Mouse (Mus musculus): Measurements from ENCODE around the gene Gnl2. TPM values are rescaled to one million over a fixed set of nuclear protein-coding genes. Genes with fewer than 3 reads are reported as not detected.

Gene Gnl2
- polyA plus RNA-seq, 1 experiment from 2014 or later: 91.2 TPM

DNA sequence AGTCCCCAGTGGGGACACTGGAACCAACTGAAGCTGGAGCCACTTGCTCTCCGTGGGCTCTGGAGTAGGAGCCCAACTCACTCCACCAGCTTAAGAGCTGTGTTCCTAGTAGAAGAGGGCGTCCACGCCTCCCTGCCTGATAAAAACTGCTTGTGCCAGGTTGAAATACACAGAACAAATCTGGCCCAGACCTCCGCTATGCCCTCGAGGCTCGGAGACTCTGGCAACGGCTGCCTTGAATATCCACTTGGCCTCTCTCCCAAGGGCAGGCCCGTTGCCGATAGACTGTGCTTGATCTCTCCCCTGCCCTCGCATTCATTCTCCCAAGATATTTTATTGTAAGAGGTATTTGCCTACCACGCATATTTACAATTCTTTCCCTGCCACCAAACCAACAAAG, 1.0 kb downstream of the Gnl2 start:
- Histone ChIP-seq H3K36me3 (ENCODE audit: control insufficient read depth, insufficient read depth, low read length) (no peaks in the 10 kb centered on the region), H3K9ac (ENCODE audit: low read depth, low read length) (no peak overlapping the region), H3K4me1 (replicated peaks; ENCODE audit: control insufficient read depth, insufficient read depth, low read length) (no peaks in the 10 kb centered on the region), H3K27ac (ENCODE audit: low read depth, low read length) (no peak overlapping the region), H3K27me3 (ENCODE audit: control insufficient read depth, insufficient read depth, low read length) (no peaks in the 10 kb centered on the region), H3K4me3 (ENCODE audit: low read depth, low read length) (no peak overlapping the region), H3K9me3 (ENCODE audit: control insufficient read depth, low read length) (no peaks in the 10 kb centered on the region), H3K4me2 (replicated peaks; ENCODE audit: low read depth, low read length) (no peak overlapping the region)
- 85% methylated on average over 11 of the region's 11 CpGs for WGBS
- no peak for DNase-seq (ENCODE audit: low spot score)
- no peak for ATAC-seq (ENCODE audit: low FRiP score)

DNA sequence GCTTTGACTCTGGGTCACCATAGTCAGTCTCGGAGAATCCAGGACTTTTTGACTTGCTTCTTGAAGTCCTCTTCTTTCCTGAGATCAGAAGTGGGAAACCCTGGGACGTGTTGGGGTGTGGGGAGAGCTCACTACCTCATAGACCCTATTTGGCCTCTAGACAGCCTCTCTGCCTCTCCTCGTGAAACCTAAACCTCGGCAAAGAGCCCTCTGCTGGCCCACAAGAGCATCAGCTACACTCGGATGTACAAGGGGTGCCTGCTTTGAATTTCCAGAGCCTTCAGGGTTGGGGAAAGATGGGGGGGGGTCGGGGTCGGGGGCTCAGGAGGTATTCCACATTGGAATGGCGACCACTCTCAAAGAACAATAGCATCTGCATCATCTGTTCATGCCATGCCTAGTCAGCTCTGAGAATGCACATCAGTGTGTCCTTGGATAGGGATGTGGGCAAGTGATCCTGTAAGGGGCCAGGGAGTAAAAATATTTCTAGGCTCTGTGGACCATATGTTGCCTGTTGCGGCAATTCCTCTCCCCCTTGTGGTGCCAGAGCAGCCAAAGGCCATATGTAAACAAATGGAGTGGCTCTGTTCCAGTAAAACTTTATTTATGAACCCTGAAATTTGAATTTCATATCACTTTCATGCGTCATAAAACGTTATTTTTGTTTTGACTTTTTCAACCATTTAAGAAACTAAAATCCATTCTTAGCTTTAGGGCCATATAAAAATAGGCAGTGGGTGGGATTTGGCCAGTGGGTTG, 4.6 kb downstream of the Gnl2 start:
- Histone ChIP-seq H3K4me1 (replicated peaks; ENCODE audit: control insufficient read depth, insufficient read depth, low read length) (no peaks in the 10 kb centered on the region), H3K9ac (ENCODE audit: low read depth, low read length) (no peak overlapping the region), H3K4me3 (ENCODE audit: low read depth, low read length) (no peak overlapping the region), H3K4me2 (replicated peaks; ENCODE audit: low read depth, low read length) (no peak overlapping the region), H3K27ac (ENCODE audit: low read depth, low read length) (no peak overlapping the region), H3K36me3 (ENCODE audit: control insufficient read depth, insufficient read depth, low read length) (no peaks in the 10 kb centered on the region), H3K9me3 (ENCODE audit: control insufficient read depth, low read length) (no peaks in the 10 kb centered on the region), H3K27me3 (ENCODE audit: control insufficient read depth, insufficient read depth, low read length) (no peaks in the 10 kb centered on the region)
- DNase-seq (ENCODE audit: low spot score) (peak; percentile 34), ATAC-seq (ENCODE audit: low FRiP score) (no peak)
- 35% methylated on average over 11 of the region's 11 CpGs for WGBS

DNA sequence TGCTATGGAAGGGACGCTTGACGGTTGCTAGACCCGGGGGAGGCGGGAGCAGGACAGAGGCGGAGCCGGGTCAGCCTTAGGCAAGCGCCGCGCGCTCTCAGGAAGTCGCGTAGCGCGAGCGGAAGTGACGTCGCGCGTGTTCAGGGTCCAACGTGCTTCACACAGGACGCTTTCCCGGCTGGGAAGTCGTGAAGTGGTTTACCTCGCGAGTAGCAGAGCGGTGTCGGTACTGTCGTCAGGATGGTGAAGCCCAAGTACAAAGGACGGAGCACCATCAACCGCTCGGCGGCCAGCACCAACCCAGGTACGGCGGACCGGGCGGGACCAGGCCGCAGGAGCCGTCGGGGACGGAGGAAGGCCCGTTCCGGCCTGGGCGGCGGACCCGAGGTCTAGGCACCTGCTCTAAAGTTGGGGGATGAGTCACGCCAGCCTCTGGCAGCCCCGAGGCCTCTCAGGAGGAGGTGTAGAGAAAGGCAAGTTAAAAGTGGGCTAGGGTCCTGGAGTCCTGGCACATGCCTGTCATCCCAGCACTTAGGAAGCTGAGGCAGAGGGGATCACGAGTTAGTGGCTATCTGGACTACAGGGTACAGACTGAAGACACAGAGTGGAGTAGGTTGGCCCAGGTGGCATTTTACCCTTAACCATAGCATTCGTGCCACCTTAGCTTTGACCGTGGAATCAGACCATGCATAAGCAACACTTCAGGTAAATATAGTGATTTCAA, 13.7 kb downstream of the Gnl2 start:
- Histone ChIP-seq H3K4me1 (replicated peaks; ENCODE audit: control insufficient read depth, insufficient read depth, low read length) (peaks cover 2% of the 10 kb centered on the region; the same call in 1 of the 2 replicates), H3K9ac (ENCODE audit: low read depth, low read length) (peak overlapping the region; percentile 87), H3K36me3 (ENCODE audit: control insufficient read depth, insufficient read depth, low read length) (no peaks in the 10 kb centered on the region), H3K4me3 (ENCODE audit: low read depth, low read length) (peak overlapping the region; percentile 96), H3K27me3 (ENCODE audit: control insufficient read depth, insufficient read depth, low read length) (no peaks in the 10 kb centered on the region), H3K4me2 (replicated peaks; ENCODE audit: low read depth, low read length) (peak overlapping the region; percentile 90), H3K9me3 (ENCODE audit: control insufficient read depth, low read length) (no peaks in the 10 kb centered on the region), H3K27ac (ENCODE audit: low read depth, low read length) (no peak overlapping the region)
- DNase-seq (ENCODE audit: low spot score): peak; percentile 99
- ATAC-seq (ENCODE audit: low FRiP score): peak; percentile 97
- WGBS: under 1% methylated on average over 50 of the region's 50 CpGs

DNA sequence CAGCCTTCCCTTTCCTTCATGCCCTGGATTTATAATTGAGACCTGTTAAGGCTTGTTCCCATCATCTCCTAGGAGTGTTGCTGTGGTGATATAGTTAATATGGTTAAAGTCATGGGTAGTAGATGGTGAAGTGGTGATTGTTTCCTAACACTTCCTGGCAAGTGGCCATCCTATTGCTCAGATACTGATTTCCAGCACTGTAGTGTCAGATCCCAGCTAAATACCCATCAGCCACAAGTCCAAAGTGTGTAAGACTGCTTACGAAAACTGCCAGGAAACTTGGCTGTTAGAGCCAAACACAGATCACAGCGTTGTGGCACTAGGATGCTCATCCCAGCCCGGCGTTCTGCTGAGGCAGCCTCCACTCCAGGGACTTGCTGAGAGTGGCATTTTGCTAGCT, 18.0 kb downstream of the Gnl2 start:
- H3K4me1 ChIP-seq (replicated peaks; ENCODE audit: control insufficient read depth, insufficient read depth, low read length): peaks cover 2% of the 10 kb centered on the region; the same call in 1 of the 2 replicates
- DNase-seq (ENCODE audit: low spot score): no peak
- H3K27me3 ChIP-seq (ENCODE audit: control insufficient read depth, insufficient read depth, low read length): no peaks in the 10 kb centered on the region
- no peak overlapping the region for H3K4me2 ChIP-seq (replicated peaks; ENCODE audit: low read depth, low read length)
- H3K36me3 ChIP-seq (ENCODE audit: control insufficient read depth, insufficient read depth, low read length): 0 out of 2 replicates have a peak, but pooled peaks cover 4% of the 10 kb centered on the region
- no peaks in the 10 kb centered on the region for H3K9me3 ChIP-seq (ENCODE audit: control insufficient read depth, low read length)
- no peak overlapping the region for H3K9ac ChIP-seq (ENCODE audit: low read depth, low read length)
- ATAC-seq (ENCODE audit: low FRiP score): no peak
- WGBS: 96% methylated on average over 4 of the region's 4 CpGs
- no peak overlapping the region for H3K4me3 ChIP-seq (ENCODE audit: low read depth, low read length)
- H3K27ac ChIP-seq (ENCODE audit: low read depth, low read length): no peak overlapping the region

DNA sequence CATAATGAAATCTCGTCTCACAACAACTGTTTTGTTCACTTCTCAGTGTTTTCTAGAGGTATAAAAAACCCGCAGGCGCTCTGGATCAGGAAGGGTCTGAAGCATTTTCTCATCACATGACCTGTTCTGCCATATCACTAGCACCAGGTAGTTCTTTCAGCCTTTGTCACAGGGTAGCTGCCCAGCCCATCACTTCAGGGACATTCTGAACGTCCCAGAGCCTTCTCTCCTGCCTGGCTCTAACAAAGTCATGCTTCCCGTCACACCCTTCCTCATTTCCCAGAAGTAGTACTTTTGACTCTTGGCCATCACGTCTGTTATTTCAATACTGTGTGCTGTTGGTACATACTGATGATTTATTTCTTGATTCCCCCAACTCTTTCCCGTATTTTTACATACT, 28.1 kb downstream of the Gnl2 start:
- no peaks in the 10 kb centered on the region for H3K27me3 ChIP-seq (ENCODE audit: control insufficient read depth, insufficient read depth, low read length)

GRCm38 (mm10) chr4:125055385-125055784, 39.0 kb downstream of the Gnl2 start:
- ATAC-seq (ENCODE audit: low FRiP score): no peak
- H3K36me3 ChIP-seq (ENCODE audit: control insufficient read depth, insufficient read depth, low read length): 0 out of 2 replicates have a peak, but pooled peaks cover 12% of the 10 kb centered on the region
- H3K27me3 ChIP-seq (ENCODE audit: control insufficient read depth, insufficient read depth, low read length): no peaks in the 10 kb centered on the region
- no peak overlapping the region for H3K4me3 ChIP-seq (ENCODE audit: low read depth, low read length)
- H3K9me3 ChIP-seq (ENCODE audit: control insufficient read depth, low read length): no peaks in the 10 kb centered on the region
- WGBS: 92% methylated on average over 9 of the region's 9 CpGs
- no peaks in the 10 kb centered on the region for H3K4me1 ChIP-seq (replicated peaks; ENCODE audit: control insufficient read depth, insufficient read depth, low read length)
- H3K4me2 ChIP-seq (replicated peaks; ENCODE audit: low read depth, low read length): no peak overlapping the region
- H3K9ac ChIP-seq (ENCODE audit: low read depth, low read length): no peak overlapping the region
- no peak overlapping the region for H3K27ac ChIP-seq (ENCODE audit: low read depth, low read length)
- DNase-seq (ENCODE audit: low spot score): no peak

More for the DNA sequence above, 28.1 kb downstream of the Gnl2 start:
- no peak overlapping the region for H3K4me2 ChIP-seq (replicated peaks; ENCODE audit: low read depth, low read length)
- no peak overlapping the region for H3K9ac ChIP-seq (ENCODE audit: low read depth, low read length)
- WGBS: 92% methylated on average over 7 of the region's 7 CpGs
- DNase-seq (ENCODE audit: low spot score): no peak
- H3K4me1 ChIP-seq (replicated peaks; ENCODE audit: control insufficient read depth, insufficient read depth, low read length): no peaks in the 10 kb centered on the region
- peaks cover 10% of the 10 kb centered on the region; the same call in 1 of the 2 replicates for H3K36me3 ChIP-seq (ENCODE audit: control insufficient read depth, insufficient read depth, low read length)
- H3K9me3 ChIP-seq (ENCODE audit: control insufficient read depth, low read length): no peaks in the 10 kb centered on the region
- H3K27ac ChIP-seq (ENCODE audit: low read depth, low read length): no peak overlapping the region
- no peak overlapping the region for H3K4me3 ChIP-seq (ENCODE audit: low read depth, low read length)
- no peak for ATAC-seq (ENCODE audit: low FRiP score)

DNA sequence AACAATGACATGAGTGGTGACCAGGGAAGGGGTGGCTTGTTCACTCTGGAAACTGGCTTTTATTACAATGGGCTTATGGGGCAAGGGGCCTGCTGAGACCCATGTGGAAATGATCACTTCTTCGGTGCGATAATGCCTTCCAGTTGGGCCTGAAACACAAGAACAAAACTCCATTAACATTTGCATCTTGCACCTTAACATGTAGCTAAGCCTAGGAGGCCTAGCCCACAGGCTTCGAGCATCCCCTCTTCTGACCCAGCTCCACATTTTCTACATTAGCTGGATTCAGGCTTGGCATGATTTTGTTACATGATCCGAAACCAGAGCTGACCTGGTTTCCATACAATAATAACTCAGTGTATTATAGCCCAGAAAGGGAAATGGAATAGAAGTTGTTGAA, 40.1 kb downstream of the Gnl2 start:
- ATAC-seq (ENCODE audit: low FRiP score) (no peak), DNase-seq (ENCODE audit: low spot score) (no peak)
- no peak overlapping the region for H3K27ac ChIP-seq (ENCODE audit: low read depth, low read length)
- H3K4me3 ChIP-seq (ENCODE audit: low read depth, low read length): no peak overlapping the region
- H3K9me3 ChIP-seq (ENCODE audit: control insufficient read depth, low read length): no peaks in the 10 kb centered on the region
- H3K4me1 ChIP-seq (replicated peaks; ENCODE audit: control insufficient read depth, insufficient read depth, low read length): no peaks in the 10 kb centered on the region
- WGBS: 76% methylated on average over 4 of the region's 4 CpGs
- no peaks in the 10 kb centered on the region for H3K27me3 ChIP-seq (ENCODE audit: control insufficient read depth, insufficient read depth, low read length)
- 0 out of 2 replicates have a peak, but pooled peaks cover 12% of the 10 kb centered on the region for H3K36me3 ChIP-seq (ENCODE audit: control insufficient read depth, insufficient read depth, low read length)
- H3K4me2 ChIP-seq (replicated peaks; ENCODE audit: low read depth, low read length): no peak overlapping the region
- no peak overlapping the region for H3K9ac ChIP-seq (ENCODE audit: low read depth, low read length)

GRCm38 (mm10) chr4:125057273-125057672, 40.9 kb downstream of the Gnl2 start:
- Histone ChIP-seq H3K4me2 (replicated peaks; ENCODE audit: low read depth, low read length) (no peak overlapping the region), H3K9ac (ENCODE audit: low read depth, low read length) (no peak overlapping the region), H3K9me3 (ENCODE audit: control insufficient read depth, low read length) (no peaks in the 10 kb centered on the region), H3K4me1 (replicated peaks; ENCODE audit: control insufficient read depth, insufficient read depth, low read length) (no peaks in the 10 kb centered on the region), H3K27ac (ENCODE audit: low read depth, low read length) (no peak overlapping the region), H3K36me3 (ENCODE audit: control insufficient read depth, insufficient read depth, low read length) (0 out of 2 replicates have a peak, but pooled peaks cover 12% of the 10 kb centered on the region), H3K27me3 (ENCODE audit: control insufficient read depth, insufficient read depth, low read length) (no peaks in the 10 kb centered on the region), H3K4me3 (ENCODE audit: low read depth, low read length) (no peak overlapping the region)
- ATAC-seq (ENCODE audit: low FRiP score) (no peak), DNase-seq (ENCODE audit: low spot score) (no peak)
- 69% methylated on average over 3 of the region's 3 CpGs for WGBS

All from hindbrain, embryonic 11.5 days (tissue).